Mouse (Mus musculus) kidney, embryonic 15.5 days (tissue): ENCODE measurements around the gene D1Ertd622e. TPM values are rescaled to one million over a fixed set of nuclear protein-coding genes. Genes with fewer than 3 reads are reported as not detected.
"Not testable (repeated sequence)": the region's sequence is repeated elsewhere in the genome, so short reads cannot be mapped to it uniquely, and the experiment has no call there.

Experiments used
- ATAC-seq: fragments of 200-750 bp; cut with Nextera tagmentation; replicated peaks from 2 replicates; pipeline ENCODE4 v1.8.0; 2017; ENCODE audit warnings: moderate TSS enrichment; ENCODE audit not compliant: low FRiP score
- H3K27ac ChIP-seq: fragments of 300-500 bp; sonication (generic); 2 replicates; pipeline ENCODE4 v1.5.1; 2015; ENCODE audit warnings: mild to moderate bottlenecking, inconsistent platforms
- H3K27me3 ChIP-seq: fragments of 300-500 bp; sonication (generic); 2 replicates; pipeline ENCODE4 v1.6.1; 2015; ENCODE audit warnings: inconsistent platforms
- H3K36me3 ChIP-seq: fragments of 300-500 bp; sonication (generic); 2 replicates; pipeline ENCODE4 v1.6.1; 2015; ENCODE audit warnings: inconsistent platforms
- H3K4me1 ChIP-seq: fragments of 300-500 bp; sonication (generic); 2 replicates; pipeline ENCODE4 v1.6.1; 2015; ENCODE audit warnings: inconsistent platforms
- H3K4me2 ChIP-seq: fragments of 300-500 bp; sonication (generic); 2 replicates; pipeline ENCODE4 v1.6.1; 2015; ENCODE audit warnings: moderate library complexity, mild to moderate bottlenecking, inconsistent platforms
- H3K4me3 ChIP-seq: fragments of 300-500 bp; sonication (generic); replicated peaks from 2 replicates; pipeline ENCODE4 v1.5.1; 2015; ENCODE audit warnings: mild to moderate bottlenecking, inconsistent platforms
- H3K9ac ChIP-seq: fragments of 300-500 bp; sonication (generic); 2 replicates; pipeline ENCODE4 v1.6.1; 2015; ENCODE audit warnings: mild to moderate bottlenecking, inconsistent platforms
- H3K9me3 ChIP-seq: fragments of 300-500 bp; sonication (generic); replicated peaks from 2 replicates; pipeline ENCODE4 v1.6.1; 2016; ENCODE audit warnings: inconsistent platforms
- WGBS: fragments of 180-500 bp; shearing (Covaris S2); methylation state at CpG from one replicate; pipeline ENCODE4 v1.1.7; 2015; ENCODE audit warnings: mixed read lengths; 5-methylcytosine and 5-hydroxymethylcytosine counted together
- polyA plus RNA-seq: library from polyadenylated mRNA; unstranded; fragments of >200 nt; fragmentation: Nextera tagmentation; extraction: Ambion mirVana; gene quantifications from 2 replicates; pipeline ENCODE4 v1.2.1, GENCODE M21; 2015

The D1Ertd622e gene
- polyA plus RNA-seq, 1 experiment from 2014 or later, result 23.2 TPM

DNA sequence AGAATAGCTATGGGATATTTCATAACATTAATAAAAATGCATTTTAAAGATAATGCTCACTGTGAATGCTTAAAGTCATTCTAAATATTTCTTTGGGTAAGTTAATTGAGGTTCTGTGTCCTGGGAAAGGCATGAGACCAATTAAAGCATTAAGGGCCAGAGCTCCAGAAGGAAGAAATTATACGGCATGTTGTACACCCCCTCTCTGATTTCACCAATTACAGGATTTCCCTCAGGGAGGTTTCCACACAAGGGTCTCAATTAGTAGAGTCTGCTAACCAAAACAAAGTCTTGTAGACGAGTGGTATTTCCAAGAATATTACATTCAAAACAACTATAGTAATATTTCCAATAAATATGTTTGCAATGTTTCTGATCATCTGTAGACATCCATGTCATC is 50.1 kb downstream of the D1Ertd622e start:
- Histone ChIP-seq H3K4me3 (no peak overlapping the region), H3K27me3 (no peaks in the 10 kb centered on the region), H3K4me1 (no peaks in the 10 kb centered on the region), H3K9me3 (no peaks in the 10 kb centered on the region), H3K27ac (no peak overlapping the region), H3K36me3 (no peaks in the 10 kb centered on the region), H3K4me2 (no peak overlapping the region), H3K9ac (no peak overlapping the region)
- WGBS, result 65% methylated on average over 2 of the region's 2 CpGs
- no peak for ATAC-seq

- Histone ChIP-seq H3K4me2 (no peak overlapping the region), H3K4me3 (no peak overlapping the region), H3K9ac (no peak overlapping the region), H3K27ac (no peak overlapping the region), H3K4me1 (no peaks in the 10 kb centered on the region), H3K36me3 (no peaks in the 10 kb centered on the region), H3K27me3 (no peaks in the 10 kb centered on the region), H3K9me3 (no peaks in the 10 kb centered on the region)
- 64% methylated on average over 1 of the region's 1 CpGs for WGBS
- no peak for ATAC-seq
Measured at GRCm38 (mm10) chr1:97603361-97603760, 58.5 kb downstream of the D1Ertd622e start.

GRCm38 (mm10) chr1:97600371-97600770 is 61.5 kb downstream of the D1Ertd622e start:
- WGBS, result 56% methylated on average over 2 of the region's 2 CpGs

DNA sequence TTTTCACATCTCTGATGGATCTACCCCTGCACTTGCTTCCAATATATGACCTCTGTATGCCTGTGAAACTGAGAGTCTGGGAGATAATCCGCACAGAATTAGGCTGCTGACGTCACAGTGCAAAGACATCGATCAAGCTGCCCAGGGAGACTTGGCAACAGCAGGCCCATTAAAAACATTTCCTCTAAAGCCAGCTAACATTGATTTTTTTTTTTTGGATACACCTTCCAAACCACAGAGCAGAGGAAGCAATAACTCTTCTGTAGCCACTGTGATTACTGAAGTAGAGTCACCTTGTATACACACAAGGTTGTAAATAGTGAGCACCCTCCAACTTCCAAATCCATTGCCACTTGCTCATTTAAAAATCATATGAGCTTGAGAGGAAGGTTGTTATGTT is 62.8 kb downstream of the D1Ertd622e start:
- ATAC-seq, result no peak

More at GRCm38 (mm10) chr1:97600371-97600770, 61.5 kb downstream of the D1Ertd622e start:
- Histone ChIP-seq H3K4me2 (no peak overlapping the region), H3K27ac (no peak overlapping the region), H3K36me3 (no peaks in the 10 kb centered on the region), H3K4me3 (no peak overlapping the region), H3K27me3 (no peaks in the 10 kb centered on the region), H3K9me3 (no peaks in the 10 kb centered on the region), H3K4me1 (no peaks in the 10 kb centered on the region), H3K9ac (no peak overlapping the region)
- no peak for ATAC-seq

DNA sequence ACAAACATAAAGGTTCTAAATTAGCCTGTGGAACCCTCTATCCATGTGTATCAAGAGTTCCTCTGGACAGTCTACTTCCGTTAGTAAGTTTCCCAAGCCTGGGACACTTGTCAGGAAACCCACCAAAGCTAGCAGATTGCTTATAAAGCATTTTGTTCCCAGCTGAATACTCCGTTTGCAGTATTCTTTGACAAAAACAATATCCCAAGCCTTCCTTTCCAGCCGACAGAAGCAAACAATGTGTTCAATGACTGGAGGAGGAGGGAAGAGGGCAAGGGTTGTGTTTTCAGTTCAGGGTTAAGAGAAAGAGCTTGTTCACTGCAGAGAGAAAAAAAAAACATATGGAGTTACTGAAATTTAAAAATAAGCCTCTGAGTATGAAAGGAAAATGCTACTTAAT is 73.3 kb downstream of the D1Ertd622e start:
- Histone ChIP-seq H3K9me3 (no peaks in the 10 kb centered on the region), H3K36me3 (no peaks in the 10 kb centered on the region), H3K4me2 (no peak overlapping the region), H3K4me1 (no peaks in the 10 kb centered on the region), H3K4me3 (no peak overlapping the region), H3K27me3 (no peaks in the 10 kb centered on the region), H3K27ac (no peak overlapping the region), H3K9ac (no peak overlapping the region)
- 23% methylated on average over 3 of the region's 3 CpGs for WGBS
- no peak for ATAC-seq

More for the DNA sequence above, 62.8 kb downstream of the D1Ertd622e start:
- no peak overlapping the region for H3K4me2 ChIP-seq
- H3K4me3 ChIP-seq, result no peak overlapping the region
- no peak overlapping the region for H3K27ac ChIP-seq
- no peaks in the 10 kb centered on the region for H3K27me3 ChIP-seq
- WGBS, result 49% methylated on average over 3 of the region's 3 CpGs
- no peaks in the 10 kb centered on the region for H3K9me3 ChIP-seq
- no peaks in the 10 kb centered on the region for H3K36me3 ChIP-seq
- H3K9ac ChIP-seq, result no peak overlapping the region
- no peaks in the 10 kb centered on the region for H3K4me1 ChIP-seq

GRCm38 (mm10) chr1:97585106-97585505 is 76.8 kb downstream of the D1Ertd622e start:
- Histone ChIP-seq H3K9me3 (no peaks in the 10 kb centered on the region), H3K4me3 (no peak overlapping the region), H3K4me2 (no peak overlapping the region), H3K36me3 (no peaks in the 10 kb centered on the region), H3K27ac (no peak overlapping the region), H3K27me3 (no peaks in the 10 kb centered on the region), H3K4me1 (no peaks in the 10 kb centered on the region), H3K9ac (no peak overlapping the region)
- ATAC-seq, result no peak

DNA sequence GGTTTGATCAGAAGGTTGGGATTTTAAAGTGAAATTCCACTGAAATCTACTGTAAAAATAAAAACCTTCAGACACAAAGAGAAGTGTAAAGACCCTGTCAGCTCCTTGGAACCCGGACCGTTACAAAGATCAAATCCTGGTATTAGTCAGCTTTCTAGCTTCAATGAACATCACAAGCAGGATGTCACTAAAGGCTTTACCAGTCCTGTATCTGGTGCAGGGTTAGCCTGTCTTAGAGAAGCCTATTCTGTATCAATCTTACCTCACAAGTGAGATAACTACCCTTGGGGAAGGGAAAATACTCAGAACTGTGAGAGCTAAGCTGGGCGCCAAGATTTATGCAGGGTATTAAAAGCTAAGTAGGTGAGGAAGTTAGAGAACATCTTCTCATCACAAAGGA is 77.7 kb downstream of the D1Ertd622e start:
- Histone ChIP-seq H3K9me3 (no peaks in the 10 kb centered on the region), H3K4me2 (no peak overlapping the region), H3K27me3 (no peaks in the 10 kb centered on the region), H3K4me3 (no peak overlapping the region), H3K36me3 (no peaks in the 10 kb centered on the region), H3K9ac (no peak overlapping the region), H3K4me1 (no peaks in the 10 kb centered on the region), H3K27ac (no peak overlapping the region)
- WGBS, result 83% methylated on average over 3 of the region's 3 CpGs
- no peak for ATAC-seq

DNA sequence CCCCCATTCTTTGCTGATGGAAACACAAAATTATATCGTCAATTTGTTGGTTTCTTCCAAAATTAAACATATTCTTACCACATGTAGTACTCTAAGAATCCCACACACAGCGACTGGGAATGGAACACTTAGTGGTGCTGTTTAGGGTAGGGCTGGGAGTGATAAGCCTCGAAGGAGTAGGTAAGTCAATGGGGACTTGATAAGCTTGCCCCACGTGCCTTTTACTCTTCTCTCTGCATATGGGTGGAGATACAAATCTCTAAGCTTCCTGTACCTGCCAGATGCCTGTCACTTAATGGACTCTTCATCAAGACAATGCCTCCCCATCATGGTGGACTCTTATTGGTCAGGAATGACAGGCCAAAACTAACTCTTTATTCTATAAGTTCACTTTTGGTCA is 78.8 kb downstream of the D1Ertd622e start:
- Histone ChIP-seq H3K27me3 (no peaks in the 10 kb centered on the region), H3K4me3 (no peak overlapping the region), H3K9me3 (no peaks in the 10 kb centered on the region), H3K4me1 (no peaks in the 10 kb centered on the region), H3K9ac (no peak overlapping the region), H3K27ac (no peak overlapping the region), H3K4me2 (no peak overlapping the region), H3K36me3 (no peaks in the 10 kb centered on the region)
- ATAC-seq, result no peak
- WGBS, result 76% methylated on average over 4 of the region's 4 CpGs

GRCm38 (mm10) chr1:97580680-97581079 is 81.2 kb downstream of the D1Ertd622e start:
- not testable (repeated sequence) for H3K27ac ChIP-seq, H3K36me3 ChIP-seq, ATAC-seq, H3K4me1 ChIP-seq, H3K9me3 ChIP-seq, H3K27me3 ChIP-seq, H3K4me2 ChIP-seq, H3K4me3 ChIP-seq, H3K9ac ChIP-seq

GRCm38 (mm10) chr1:97580270-97580669 is 81.6 kb downstream of the D1Ertd622e start:
- H3K27me3 ChIP-seq, result no peaks in the 10 kb centered on the region
- ATAC-seq, result no peak
- 69% methylated on average over 3 of the region's 3 CpGs for WGBS
- H3K4me3 ChIP-seq, result no peak overlapping the region
- H3K4me2 ChIP-seq, result no peak overlapping the region
- H3K4me1 ChIP-seq, result no peaks in the 10 kb centered on the region
- H3K27ac ChIP-seq, result no peak overlapping the region
- no peaks in the 10 kb centered on the region for H3K36me3 ChIP-seq
- H3K9me3 ChIP-seq, result no peaks in the 10 kb centered on the region
- H3K9ac ChIP-seq, result no peak overlapping the region

DNA sequence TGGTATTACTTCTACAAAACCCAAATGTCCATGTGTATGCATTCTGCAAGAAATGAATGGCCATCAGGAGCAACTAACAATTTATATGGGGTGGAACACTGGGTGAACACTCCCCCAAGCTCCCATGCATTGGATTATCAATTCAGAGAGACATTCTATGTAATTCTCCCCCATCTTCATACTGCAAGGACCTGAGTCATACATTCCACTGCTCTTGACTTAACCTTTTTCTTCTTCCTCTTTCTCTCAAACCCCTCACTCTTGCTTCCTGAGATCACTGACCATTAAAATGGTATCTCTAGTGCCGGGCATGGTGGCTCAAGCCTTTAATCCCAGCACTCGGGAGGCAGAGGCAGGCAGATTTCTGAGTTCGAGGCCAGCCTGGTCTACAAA is 83.9 kb downstream of the D1Ertd622e start:
- Histone ChIP-seq H3K4me1 (no peaks in the 10 kb centered on the region), H3K27ac (no peak overlapping the region), H3K27me3 (no peaks in the 10 kb centered on the region), H3K4me3 (no peak overlapping the region), H3K4me2 (no peak overlapping the region), H3K9me3 (no peaks in the 10 kb centered on the region), H3K36me3 (no peaks in the 10 kb centered on the region), H3K9ac (no peak overlapping the region)
- ATAC-seq, result no peak
- WGBS, result 90% methylated on average over 3 of the region's 3 CpGs

GRCm38 (mm10) chr1:97577062-97578024 is 84.5 kb downstream of the D1Ertd622e start:
- no peaks in the 10 kb centered on the region for H3K4me1 ChIP-seq
- no peak overlapping the region for H3K4me3 ChIP-seq
- WGBS, result 81% methylated on average over 2 of the region's 2 CpGs
- H3K27ac ChIP-seq, result no peak overlapping the region
- no peak for ATAC-seq
- no peak overlapping the region for H3K4me2 ChIP-seq
- H3K9ac ChIP-seq, result no peak overlapping the region
- H3K27me3 ChIP-seq, result no peaks in the 10 kb centered on the region
- no peaks in the 10 kb centered on the region for H3K36me3 ChIP-seq
- H3K9me3 ChIP-seq, result no peaks in the 10 kb centered on the region

- no peak overlapping the region for H3K27ac ChIP-seq
- ATAC-seq, result no peak
Measured at GRCm38 (mm10) chr1:97576576-97576975, 85.3 kb downstream of the D1Ertd622e start.

More at GRCm38 (mm10) chr1:97576576-97576975, 85.3 kb downstream of the D1Ertd622e start:
- H3K9me3 ChIP-seq, result no peaks in the 10 kb centered on the region
- H3K4me1 ChIP-seq, result no peaks in the 10 kb centered on the region
- no peak overlapping the region for H3K4me3 ChIP-seq
- 93% methylated on average over 3 of the region's 3 CpGs for WGBS
- H3K27me3 ChIP-seq, result no peaks in the 10 kb centered on the region
- no peak overlapping the region for H3K4me2 ChIP-seq
- H3K9ac ChIP-seq, result no peak overlapping the region
- H3K36me3 ChIP-seq, result no peaks in the 10 kb centered on the region
